Mouse (Mus musculus) liver, embryonic 11.5 days (tissue): Measurements from ENCODE around the gene Galnt18. TPM values are rescaled to one million over a fixed set of nuclear protein-coding genes. Genes with fewer than 3 reads are reported as not detected.

ENCODE experiments used
- ATAC-seq: fragments of 200-750 bp; cut with Nextera tagmentation; replicated peaks from 2 replicates; pipeline ENCODE4 v1.8.0; 2017; ENCODE audit warnings: moderate number of reproducible peaks, mild to moderate bottlenecking, moderate TSS enrichment, moderate library complexity; ENCODE audit not compliant: low FRiP score
- DNase-seq: peaks from one replicate; pipeline ENCODE4 v3.0.0-alpha.2; 2017; ENCODE audit warnings: low spot score
- H3K27ac ChIP-seq: fragments of 300-500 bp; sonication (generic); 2 replicates; pipeline ENCODE4 v1.5.1; 2014; ENCODE audit warnings: mild to moderate bottlenecking, low read depth, low read length, control low read depth
- H3K27me3 ChIP-seq: fragments of 300-500 bp; sonication (generic); replicated peaks from 2 replicates; pipeline ENCODE4 v1.6.1; 2014; ENCODE audit warnings: low read length, mixed read lengths; ENCODE audit not compliant: control insufficient read depth, insufficient read depth
- H3K36me3 ChIP-seq: fragments of 300-500 bp; sonication (generic); 2 replicates; pipeline ENCODE4 v1.6.1; 2014; ENCODE audit warnings: mild to moderate bottlenecking, low read length, moderate library complexity, mixed read lengths; ENCODE audit not compliant: control insufficient read depth, insufficient read depth
- H3K4me1 ChIP-seq: fragments of 300-500 bp; sonication (generic); replicated peaks from 2 replicates; pipeline ENCODE4 v1.6.1; 2014; ENCODE audit warnings: low read length, mixed read lengths; ENCODE audit not compliant: control insufficient read depth, insufficient read depth
- H3K4me2 ChIP-seq: fragments of 300-500 bp; sonication (generic); 2 replicates; pipeline ENCODE4 v1.6.1; 2014; ENCODE audit warnings: mild to moderate bottlenecking, control low read depth, moderate library complexity
- H3K4me3 ChIP-seq: fragments of 300-500 bp; sonication (generic); 2 replicates; pipeline ENCODE4 v1.5.1; 2014; ENCODE audit warnings: low read depth, low read length, control low read depth
- H3K9ac ChIP-seq: fragments of 300-500 bp; sonication (generic); 2 replicates; pipeline ENCODE4 v1.6.1; 2014; ENCODE audit warnings: low read depth, low read length, control low read depth
- H3K9me3 ChIP-seq: fragments of 300-500 bp; sonication (generic); 2 replicates; pipeline ENCODE4 v1.6.1; 2016; ENCODE audit warnings: low read length, inconsistent platforms, mixed read lengths; ENCODE audit not compliant: control insufficient read depth
- WGBS: fragments of 180-500 bp; shearing (Covaris S2); extraction: QIAGEN DNeasy Blood & Tissue Kit; methylation state at CpG from one replicate; pipeline ENCODE4 v1.1.7; 2014; 5-methylcytosine and 5-hydroxymethylcytosine counted together
- polyA plus RNA-seq: library from polyadenylated mRNA; unstranded; fragments of >200 nt; fragmentation: Nextera tagmentation; extraction: Ambion mirVana; gene quantifications from 2 replicates; pipeline ENCODE4 v1.2.1, GENCODE M21; 2014

The Galnt18 gene
- polyA plus RNA-seq, 1 experiment from 2014 or later: 3.1 TPM

- no peaks in the 10 kb centered on the region for H3K27me3 ChIP-seq
- no peak overlapping the region for H3K4me2 ChIP-seq
- H3K27ac ChIP-seq: no peak overlapping the region
- ATAC-seq (no peak), DNase-seq (no peak)
- no peak overlapping the region for H3K9ac ChIP-seq
- no peak overlapping the region for H3K4me3 ChIP-seq
- no peaks in the 10 kb centered on the region for H3K4me1 ChIP-seq
- 55% methylated on average over 2 of the region's 2 CpGs for WGBS
- no peaks in the 10 kb centered on the region for H3K9me3 ChIP-seq
- no peaks in the 10 kb centered on the region for H3K36me3 ChIP-seq
Measured at GRCm38 (mm10) chr7:111499255-111499790, 280.5 kb downstream of the Galnt18 start.

- WGBS: 80% methylated on average over 6 of the region's 6 CpGs
- no peaks in the 10 kb centered on the region for H3K36me3 ChIP-seq
Measured at GRCm38 (mm10) chr7:111497191-111497590, 282.6 kb downstream of the Galnt18 start.

DNA sequence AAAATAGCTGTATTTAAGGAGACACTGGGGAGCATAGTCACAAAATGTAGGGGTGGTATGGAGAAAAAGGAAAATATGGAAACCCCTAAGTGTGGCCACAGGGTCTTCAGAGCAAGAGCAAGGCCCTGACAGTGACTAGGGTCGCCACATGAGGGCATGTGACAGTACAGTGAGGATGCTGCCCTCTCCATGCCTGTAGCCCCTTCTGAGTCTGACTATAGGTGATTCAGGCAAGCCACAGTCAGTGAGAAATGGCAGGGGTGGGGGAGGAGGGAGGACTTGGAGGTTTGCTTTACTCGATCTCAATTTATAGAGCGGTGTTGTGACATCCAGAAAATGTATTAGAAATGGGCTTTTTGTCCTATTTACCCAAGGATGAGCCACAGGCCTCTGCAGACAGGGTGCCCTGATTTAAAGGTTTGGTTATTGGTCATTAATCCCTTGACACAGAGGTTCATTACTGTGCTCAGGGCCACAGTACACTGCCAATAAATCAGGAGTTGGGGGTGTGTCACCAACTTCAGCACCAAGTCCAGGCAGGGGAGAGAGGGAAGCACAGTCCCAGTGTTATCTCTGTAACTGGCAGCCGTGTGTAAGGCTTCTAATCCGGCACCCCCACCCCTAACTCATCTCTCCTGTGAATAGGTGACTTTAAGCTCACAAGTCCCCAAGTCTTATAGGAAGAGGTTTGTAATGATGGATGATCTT, 287.4 kb downstream of the Galnt18 start:
- no peak overlapping the region for H3K9ac ChIP-seq
- no peak for ATAC-seq
- H3K9me3 ChIP-seq: no peaks in the 10 kb centered on the region
- H3K36me3 ChIP-seq: no peaks in the 10 kb centered on the region
- no peaks in the 10 kb centered on the region for H3K4me1 ChIP-seq
- WGBS: 55% methylated on average over 5 of the region's 5 CpGs
- H3K27ac ChIP-seq: no peak overlapping the region
- H3K27me3 ChIP-seq: no peaks in the 10 kb centered on the region
- no peak overlapping the region for H3K4me2 ChIP-seq
- no peak for DNase-seq
- H3K4me3 ChIP-seq: no peak overlapping the region

More at GRCm38 (mm10) chr7:111497191-111497590, 282.6 kb downstream of the Galnt18 start:
- ATAC-seq (no peak), DNase-seq (no peak)
- H3K27me3 ChIP-seq: no peaks in the 10 kb centered on the region
- H3K4me2 ChIP-seq: no peak overlapping the region
- no peaks in the 10 kb centered on the region for H3K9me3 ChIP-seq
- no peaks in the 10 kb centered on the region for H3K4me1 ChIP-seq
- no peak overlapping the region for H3K9ac ChIP-seq
- H3K27ac ChIP-seq: no peak overlapping the region
- no peak overlapping the region for H3K4me3 ChIP-seq

GRCm38 (mm10) chr7:111491566-111491965, 288.2 kb downstream of the Galnt18 start:
- no peak overlapping the region for H3K27ac ChIP-seq
- H3K4me1 ChIP-seq: no peaks in the 10 kb centered on the region
- H3K36me3 ChIP-seq: no peaks in the 10 kb centered on the region
- no peaks in the 10 kb centered on the region for H3K27me3 ChIP-seq
- H3K9me3 ChIP-seq: no peaks in the 10 kb centered on the region
- no peak overlapping the region for H3K9ac ChIP-seq
- no peak overlapping the region for H3K4me2 ChIP-seq
- 64% methylated on average over 2 of the region's 2 CpGs for WGBS
- DNase-seq (no peak), ATAC-seq (no peak)
- H3K4me3 ChIP-seq: no peak overlapping the region

DNA sequence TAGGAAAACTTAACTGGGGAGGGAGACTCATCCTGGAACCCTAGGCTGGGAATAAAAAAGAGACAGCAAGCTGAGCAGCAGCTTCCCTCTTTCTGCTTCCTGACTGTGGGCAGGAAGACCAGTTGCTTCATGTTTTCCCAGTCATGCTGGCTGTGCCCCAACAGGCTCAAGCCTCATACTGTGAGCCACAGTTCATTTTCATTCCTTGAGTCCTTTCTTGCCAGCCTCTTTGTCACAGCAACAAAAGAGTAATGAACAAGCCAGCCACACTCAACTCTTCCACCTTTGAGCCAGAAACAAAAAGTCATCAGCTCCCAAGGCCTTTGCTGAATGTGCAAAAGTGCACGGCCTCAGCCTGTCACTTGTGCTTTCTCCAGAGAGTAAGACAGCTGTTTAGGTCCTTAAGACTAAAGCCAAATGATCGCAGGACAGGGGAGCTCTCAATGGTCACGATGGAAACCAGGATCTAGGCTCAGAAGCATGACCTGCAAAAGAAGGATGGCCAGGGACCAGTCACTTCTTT, 292.9 kb downstream of the Galnt18 start:
- Histone ChIP-seq H3K27me3 (no peaks in the 10 kb centered on the region), H3K27ac (no peak overlapping the region), H3K36me3 (no peaks in the 10 kb centered on the region), H3K4me3 (no peak overlapping the region), H3K9ac (no peak overlapping the region), H3K4me2 (no peak overlapping the region), H3K4me1 (no peaks in the 10 kb centered on the region), H3K9me3 (no peaks in the 10 kb centered on the region)
- ATAC-seq (no peak), DNase-seq (no peak)
- 76% methylated on average over 3 of the region's 3 CpGs for WGBS

DNA sequence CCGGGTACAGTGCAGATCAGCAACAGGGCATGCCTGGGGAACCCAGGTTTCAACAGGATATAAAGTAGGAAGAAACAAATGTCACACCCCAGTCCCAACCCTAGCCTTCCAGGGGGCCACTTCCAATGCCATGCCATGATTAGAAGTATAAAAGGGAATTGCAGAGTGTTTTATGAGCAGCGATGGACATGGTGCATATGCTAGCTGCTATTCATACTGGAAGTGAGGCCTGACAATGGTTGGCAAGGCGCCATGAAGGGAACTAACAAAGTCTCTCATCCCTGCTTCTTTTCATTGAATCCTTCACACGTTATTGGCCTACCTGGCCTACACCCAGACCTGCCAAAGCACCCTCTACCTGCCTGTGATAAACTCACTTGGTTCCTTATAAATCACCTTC, 295.9 kb downstream of the Galnt18 start:
- H3K27ac ChIP-seq: no peak overlapping the region
- ATAC-seq (no peak), DNase-seq (no peak)
- no peaks in the 10 kb centered on the region for H3K4me1 ChIP-seq
- no peaks in the 10 kb centered on the region for H3K9me3 ChIP-seq
- H3K36me3 ChIP-seq: no peaks in the 10 kb centered on the region
- no peaks in the 10 kb centered on the region for H3K27me3 ChIP-seq
- no peak overlapping the region for H3K4me3 ChIP-seq
- H3K9ac ChIP-seq: no peak overlapping the region
- 77% methylated on average over 4 of the region's 4 CpGs for WGBS
- H3K4me2 ChIP-seq: no peak overlapping the region

GRCm38 (mm10) chr7:111483321-111483720, 296.5 kb downstream of the Galnt18 start:
- DNase-seq (no peak), ATAC-seq (no peak)
- no peaks in the 10 kb centered on the region for H3K27me3 ChIP-seq
- no peaks in the 10 kb centered on the region for H3K9me3 ChIP-seq
- WGBS: 91% methylated on average over 3 of the region's 3 CpGs
- H3K9ac ChIP-seq: no peak overlapping the region
- H3K27ac ChIP-seq: no peak overlapping the region
- no peak overlapping the region for H3K4me3 ChIP-seq
- H3K4me1 ChIP-seq: no peaks in the 10 kb centered on the region
- H3K36me3 ChIP-seq: no peaks in the 10 kb centered on the region
- no peak overlapping the region for H3K4me2 ChIP-seq

- no peaks in the 10 kb centered on the region for H3K9me3 ChIP-seq
- H3K4me1 ChIP-seq: no peaks in the 10 kb centered on the region
- no peak overlapping the region for H3K4me2 ChIP-seq
- DNase-seq: no peak
- no peak overlapping the region for H3K4me3 ChIP-seq
- no peaks in the 10 kb centered on the region for H3K27me3 ChIP-seq
- no peaks in the 10 kb centered on the region for H3K36me3 ChIP-seq
- H3K9ac ChIP-seq: no peak overlapping the region
- WGBS: 73% methylated on average over 5 of the region's 5 CpGs
- no peak overlapping the region for H3K27ac ChIP-seq
- ATAC-seq: no peak
Measured at GRCm38 (mm10) chr7:111467715-111468114, 312.1 kb downstream of the Galnt18 start.

- H3K9ac ChIP-seq: no peak overlapping the region
- DNase-seq (no peak), ATAC-seq (no peak)
- H3K27me3 ChIP-seq: no peaks in the 10 kb centered on the region
- no peaks in the 10 kb centered on the region for H3K4me1 ChIP-seq
- H3K9me3 ChIP-seq: no peaks in the 10 kb centered on the region
- WGBS: 72% methylated on average over 1 of the region's 1 CpGs
- H3K4me3 ChIP-seq: no peak overlapping the region
- H3K36me3 ChIP-seq: no peaks in the 10 kb centered on the region
- H3K27ac ChIP-seq: no peak overlapping the region
- no peak overlapping the region for H3K4me2 ChIP-seq
Measured at GRCm38 (mm10) chr7:111466720-111467119, 313.1 kb downstream of the Galnt18 start.
